Mouse (Mus musculus): ENCODE measurements around the gene Klf15. TPM values are rescaled to one million over a fixed set of nuclear protein-coding genes. Genes with fewer than 3 reads are reported as not detected.

Klf15 gene
- 10 to 100 TPM in 1 of 2 experiments, 1 to 10 TPM in 1; 8.6 to 17.2 TPM for total RNA-seq (2021)
- long read RNA-seq, experiment 1, transcript Klf15-201 (3 exons, 2,373 nt): major isoform, 18 of 29 reads
- long read RNA-seq, experiment 1, partial matches to known transcripts: 4 of 29 reads
- long read RNA-seq, experiment 1, other reads (novel, unspliced or antisense): 5 of 29 reads
- long read RNA-seq, experiment 2, transcript Klf15-201 (3 exons, 2,373 nt): major isoform, 26 of 41 reads
- long read RNA-seq, experiment 2, partial matches to known transcripts: 2 of 41 reads
- long read RNA-seq, experiment 2, other reads (novel, unspliced or antisense): 10 of 41 reads

DNA sequence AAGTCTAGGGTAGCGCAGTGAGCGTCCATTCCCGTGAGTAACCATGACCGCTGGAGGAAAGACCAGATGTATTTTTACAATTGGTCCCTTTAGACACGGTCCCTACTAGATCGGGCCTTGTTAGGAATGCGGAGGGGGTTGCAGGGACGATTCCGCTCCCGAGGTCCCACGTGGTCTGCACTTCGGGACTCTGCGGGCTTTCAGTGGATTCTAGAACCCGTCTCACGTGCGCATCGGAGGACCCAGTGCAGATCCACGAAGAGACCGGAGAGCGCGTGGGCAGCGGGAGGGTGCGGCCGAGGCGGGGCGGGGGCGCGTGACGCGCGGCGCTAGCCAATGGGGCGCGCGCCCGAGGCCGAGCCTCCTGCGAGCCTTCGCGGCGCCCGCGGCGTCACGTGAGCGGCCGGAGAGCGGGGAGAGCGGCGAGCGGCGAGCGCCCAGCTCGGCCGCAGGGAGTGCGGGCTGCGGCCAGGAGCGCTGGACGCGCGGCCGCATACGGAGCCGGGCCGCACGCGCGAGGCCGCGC lies at the start of gene Klf15:
TSS of gene Klf15 (plus strand) at position 396 of the 526 bp plus-strand sequence.
- DNase-seq: peak; percentile 83

DNA sequence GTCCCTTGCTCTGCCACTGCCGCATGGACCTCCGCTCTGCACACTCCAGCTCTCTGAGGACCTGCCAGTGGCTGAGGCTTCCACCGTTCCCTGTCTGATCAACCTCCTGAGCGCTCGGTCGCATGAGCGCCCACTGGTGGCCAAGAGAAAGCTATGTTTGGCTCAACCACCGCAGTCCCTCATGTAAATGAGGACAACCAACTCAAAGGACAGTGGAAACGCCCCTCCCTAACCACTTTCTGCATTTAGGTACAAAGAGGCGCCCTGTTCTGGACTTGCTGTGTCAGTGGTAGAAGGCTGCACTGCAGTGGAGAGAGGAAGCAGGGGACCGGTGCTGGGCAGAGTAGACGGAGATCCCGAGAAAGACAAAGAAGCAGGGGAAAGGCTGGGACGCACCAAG lies 39.8 kb upstream of the Klf15 start:
- DNase-seq: peak; percentile 78

DNA sequence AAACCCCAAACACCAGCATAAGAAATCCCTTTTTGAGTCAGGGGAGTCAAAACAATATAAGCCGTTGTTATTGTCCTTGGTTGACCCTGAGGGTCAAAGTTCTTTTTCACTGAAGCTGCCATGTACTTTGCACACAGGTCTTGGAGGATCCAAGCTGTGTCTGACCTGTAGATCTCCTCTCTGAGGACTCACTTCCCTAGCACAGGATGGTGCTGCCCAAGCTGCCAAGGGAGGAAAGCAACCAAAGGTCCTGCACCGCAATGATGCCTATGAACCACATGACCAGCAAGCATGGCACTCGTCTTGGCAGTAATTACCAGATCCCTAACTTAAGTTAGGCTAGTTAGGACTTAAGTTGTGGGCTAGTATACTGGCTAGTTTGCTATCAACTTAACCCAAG lies 37.0 kb upstream of the Klf15 start:
- DNase-seq: no peak

- no peak for DNase-seq
Observed at GRCm38 (mm10) chr6:90426003-90426402, 36.4 kb upstream of the Klf15 start.

DNA sequence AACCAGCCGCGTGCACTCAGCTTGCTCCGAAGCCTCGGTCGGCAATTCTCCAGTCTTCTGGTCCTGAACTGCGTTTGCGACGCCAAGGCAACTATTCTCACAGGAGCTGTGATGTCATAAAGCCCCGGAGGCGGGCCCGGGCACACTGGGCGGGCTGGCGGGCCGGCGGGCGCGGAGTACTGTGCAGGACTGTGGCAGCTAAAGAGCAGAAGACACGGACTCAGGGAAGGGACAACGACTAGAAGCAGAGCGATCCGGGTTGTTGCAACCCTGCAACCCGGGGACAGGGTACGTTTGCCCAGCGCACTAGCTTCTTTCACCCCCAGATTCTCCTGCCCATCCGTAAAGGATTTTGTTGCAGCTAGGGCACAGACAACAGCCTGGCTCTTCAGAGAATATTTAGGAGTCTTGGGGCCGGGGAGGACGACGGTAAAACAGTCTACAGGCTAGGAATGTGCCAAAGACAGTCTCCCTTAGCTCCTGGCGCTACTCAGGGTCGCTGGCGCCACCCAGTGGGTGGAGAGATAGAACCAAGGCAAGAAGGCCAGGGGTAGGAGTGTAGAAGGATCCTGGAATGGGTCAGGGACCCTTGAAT lies 33.9 kb upstream of the Klf15 start, which contains the start of gene Cfap100:
TSS of gene Cfap100 (minus strand) at position 418 of the 595 bp plus-strand sequence.
- peak; percentile 78 for DNase-seq

DNA sequence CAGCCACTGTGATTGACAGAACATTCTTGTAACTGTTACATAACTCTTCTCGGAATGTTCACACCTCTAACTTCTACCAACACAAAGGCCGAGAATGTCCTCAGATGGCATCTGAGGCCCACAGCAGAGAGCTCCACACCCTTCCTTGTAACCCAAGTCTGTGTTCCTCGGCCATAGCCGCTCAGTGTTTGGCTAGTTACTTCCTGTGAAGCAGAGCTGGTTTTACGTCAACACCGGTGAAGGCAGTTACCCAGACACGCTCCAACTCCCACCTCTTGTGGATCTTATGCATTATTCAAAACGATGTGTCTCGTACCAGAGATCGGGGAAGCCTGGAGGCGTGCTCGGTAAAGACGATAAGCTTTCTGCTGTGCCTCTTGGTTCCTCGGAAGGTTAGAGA lies 32.5 kb upstream of the Klf15 start:
- DNase-seq: no peak

- DNase-seq: peak; percentile 45
Observed at GRCm38 (mm10) chr6:90431487-90431886, 30.9 kb upstream of the Klf15 start.

DNA sequence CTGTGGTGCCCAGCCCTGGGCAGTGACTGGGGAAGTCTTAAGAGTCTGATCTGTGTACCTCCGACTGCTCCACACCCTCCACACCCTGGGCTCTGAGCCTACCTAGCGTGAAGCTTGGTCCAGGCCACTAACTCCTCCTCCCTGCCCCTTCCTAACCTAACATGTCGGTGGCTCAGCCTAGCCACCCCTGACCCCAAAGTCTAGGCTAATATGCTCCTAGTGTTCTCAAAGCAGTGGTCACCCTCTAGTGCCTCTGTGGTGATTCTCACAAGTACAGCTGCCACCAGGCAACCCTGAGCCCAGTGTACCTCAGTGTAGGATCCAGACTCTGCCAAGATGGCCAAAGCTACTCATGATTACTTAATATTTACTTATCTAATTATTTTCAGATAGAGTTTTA lies 27.7 kb upstream of the Klf15 start:
- DNase-seq: no peak

- peak; percentile 84 for DNase-seq
Observed at GRCm38 (mm10) chr6:90435195-90435618, 27.2 kb upstream of the Klf15 start.

GRCm38 (mm10) chr6:90436192-90436907 lies 26.0 kb upstream of the Klf15 start:
- DNase-seq: no peak

DNA sequence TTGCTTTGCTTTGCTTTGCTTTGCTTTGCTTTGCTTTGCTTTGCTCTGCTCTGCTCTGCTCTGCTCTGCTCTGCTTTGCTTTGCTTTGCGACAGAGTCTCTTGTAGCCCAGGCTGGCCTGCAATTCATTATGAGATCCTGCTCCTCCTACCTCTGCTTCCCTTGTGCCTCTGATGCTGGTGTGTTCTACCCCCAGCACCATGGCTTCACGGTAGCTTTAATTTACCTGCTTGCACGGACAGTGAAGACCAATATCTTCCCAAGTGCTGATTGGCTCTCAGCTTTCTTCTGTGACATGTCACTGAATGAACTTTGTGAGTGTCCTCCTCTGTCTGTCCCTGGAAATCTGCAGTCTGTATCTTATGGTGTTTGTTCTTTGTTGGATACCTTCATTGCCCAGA lies 25.3 kb upstream of the Klf15 start:
- DNase-seq: no peak

GRCm38 (mm10) chr6:90446883-90447282 lies 15.5 kb upstream of the Klf15 start:
- no peak for DNase-seq

GRCm38 (mm10) chr6:90450179-90450578 lies 12.2 kb upstream of the Klf15 start:
- peak; percentile 92 for DNase-seq

DNA sequence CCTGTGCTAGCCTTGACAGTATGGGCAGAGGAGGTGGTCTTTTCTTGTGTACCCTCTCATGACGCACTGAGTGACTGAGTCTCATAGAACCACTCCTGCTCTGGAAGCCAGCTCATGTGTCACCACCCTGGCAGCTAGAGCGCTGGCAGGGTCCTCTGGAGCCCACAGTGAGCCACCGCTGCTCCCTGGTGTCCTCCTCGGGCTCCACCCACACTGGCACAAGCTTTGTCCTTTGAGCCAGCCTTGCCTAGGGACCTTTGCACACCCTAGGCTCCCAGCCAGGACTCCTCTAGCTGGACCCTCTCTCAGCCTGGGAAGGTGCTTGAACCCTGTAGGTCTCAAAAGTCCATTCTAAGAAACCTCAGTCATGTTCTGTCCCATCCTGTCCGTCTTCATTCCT lies 11.7 kb upstream of the Klf15 start:
- peak; percentile 56 for DNase-seq

GRCm38 (mm10) chr6:90451512-90451911 lies 10.9 kb upstream of the Klf15 start:
- DNase-seq: no peak

GRCm38 (mm10) chr6:90452603-90453002 lies 9.8 kb upstream of the Klf15 start:
- no peak for DNase-seq

- DNase-seq: no peak
Observed at GRCm38 (mm10) chr6:90453751-90454150, 8.6 kb upstream of the Klf15 start.

- DNase-seq: peak; percentile 11
Observed at GRCm38 (mm10) chr6:90457421-90457820, 5.0 kb upstream of the Klf15 start.

GRCm38 (mm10) chr6:90461181-90461580 lies 1.2 kb upstream of the Klf15 start:
- DNase-seq: peak; percentile 4

- DNase-seq: no peak
Observed at GRCm38 (mm10) chr6:90461771-90462170, 605 bp upstream of the Klf15 start.

- peak; percentile 42 for DNase-seq
Observed at GRCm38 (mm10) chr6:90462841-90463227, 458 bp downstream of the Klf15 start.

DNA sequence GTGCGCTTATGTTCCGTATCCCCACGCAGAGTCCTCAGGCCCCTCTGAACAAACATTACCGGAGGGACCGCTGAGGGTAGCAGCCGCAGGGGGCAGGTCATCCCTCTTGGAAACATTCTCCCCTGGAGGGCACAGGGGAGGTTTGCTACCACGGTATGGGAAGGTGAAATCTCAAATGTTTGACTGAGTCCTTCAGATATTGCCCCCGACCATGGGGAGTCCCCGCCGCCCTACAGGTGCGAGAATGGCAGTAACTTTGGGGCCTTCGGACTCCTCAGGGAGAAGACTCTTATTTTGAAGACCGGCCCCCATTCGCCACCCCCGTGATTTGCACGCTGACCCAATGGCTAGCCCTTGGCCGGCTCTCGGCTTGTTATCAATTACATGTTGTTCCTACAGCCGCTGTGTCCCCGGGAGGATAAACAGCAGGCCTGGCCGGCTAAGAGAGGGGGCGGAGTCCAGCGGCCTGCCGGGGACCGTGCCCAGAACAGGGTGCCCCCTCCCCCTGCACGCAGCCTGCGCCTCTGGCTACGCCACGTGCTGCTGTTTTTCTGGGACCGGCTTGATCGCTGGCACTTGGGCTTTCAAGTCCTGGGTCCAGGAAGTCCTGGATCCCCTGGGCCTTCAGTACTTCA lies 969 bp downstream of the Klf15 start:
- peak; percentile 86 for DNase-seq
